Mouse (Mus musculus) ovary, postnatal 10 days (tissue): ENCODE measurements around the gene Kctd20.

Experiments used
- DNase-seq: peaks from one replicate; pipeline ENCODE4 v3.0.0; 2022; ENCODE audit warnings: low spot score

Kctd20 gene

GRCm38 (mm10) chr17:28951831-28952799 lies at the start of gene Kctd20:
TSS of gene Kctd20 (plus strand) at chr17:28951950.
- peak; percentile 89 for DNase-seq

DNA sequence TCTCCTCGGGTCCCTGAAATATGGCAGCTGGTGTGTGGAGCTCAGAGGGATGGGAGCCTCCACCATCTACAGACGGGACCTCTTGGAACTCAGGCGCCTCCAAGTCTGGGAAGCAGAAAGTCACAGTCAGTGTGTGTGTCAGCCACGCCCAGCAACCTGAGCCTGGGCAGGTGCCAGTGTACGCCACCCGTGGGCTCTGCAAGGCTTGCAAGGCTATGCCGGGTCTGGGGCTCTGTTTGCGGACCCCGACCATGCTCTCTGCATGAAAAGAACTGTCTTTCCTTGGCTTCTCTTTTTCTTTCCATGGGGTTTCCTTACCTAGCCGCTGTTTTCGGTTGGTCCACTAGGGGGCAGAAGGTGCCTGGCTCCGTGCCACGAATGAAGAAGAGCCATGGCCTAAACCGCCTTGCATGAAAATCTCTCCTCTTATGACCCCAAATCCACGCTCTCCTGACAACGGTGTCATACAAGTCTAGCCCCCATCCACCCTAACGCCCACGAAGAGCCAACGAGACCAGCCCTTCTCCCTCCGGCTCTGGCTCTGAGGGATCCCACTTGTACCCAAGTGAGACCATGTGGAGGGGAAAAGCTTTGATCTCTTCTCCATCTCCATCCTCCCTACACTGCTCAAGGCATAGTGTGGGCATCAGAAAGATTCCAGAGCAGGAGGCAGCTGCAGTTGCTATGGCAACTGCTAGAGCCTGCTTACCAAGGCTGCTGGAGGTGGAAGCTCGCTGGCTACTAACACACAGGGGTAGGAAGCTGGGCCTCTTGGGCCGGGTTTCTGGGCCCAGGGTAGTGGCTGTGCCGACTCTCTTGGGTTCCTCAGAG lies 47.0 kb upstream of the Kctd20 start:
- peak; percentile 44 for DNase-seq

DNA sequence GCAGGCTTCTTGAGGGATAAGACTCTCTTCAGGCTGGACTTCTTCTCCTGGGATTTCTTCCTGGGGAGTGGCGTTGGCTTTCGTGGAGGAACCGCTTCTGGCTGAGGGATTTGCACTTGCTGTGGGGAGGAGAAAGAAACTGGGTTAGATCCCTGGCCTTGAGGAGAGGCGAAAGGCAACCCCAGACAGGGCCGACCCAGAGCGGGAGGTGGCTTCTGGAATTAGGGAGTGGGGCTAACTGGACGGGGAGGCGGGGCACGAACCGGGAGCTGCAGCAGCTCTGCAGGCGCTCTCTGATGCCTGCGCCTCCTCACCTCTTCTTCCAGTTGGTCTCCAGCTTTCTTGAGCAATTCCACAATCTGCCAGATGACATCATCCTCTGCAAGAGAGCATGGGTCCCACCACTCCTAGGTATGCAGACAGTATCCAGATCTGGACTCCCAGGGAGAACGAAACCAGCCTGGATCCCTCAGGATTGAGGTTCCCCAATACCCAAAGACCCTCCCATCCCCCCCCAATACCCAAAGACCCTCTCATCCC lies 46.3 kb upstream of the Kctd20 start:
- no peak for DNase-seq

DNA sequence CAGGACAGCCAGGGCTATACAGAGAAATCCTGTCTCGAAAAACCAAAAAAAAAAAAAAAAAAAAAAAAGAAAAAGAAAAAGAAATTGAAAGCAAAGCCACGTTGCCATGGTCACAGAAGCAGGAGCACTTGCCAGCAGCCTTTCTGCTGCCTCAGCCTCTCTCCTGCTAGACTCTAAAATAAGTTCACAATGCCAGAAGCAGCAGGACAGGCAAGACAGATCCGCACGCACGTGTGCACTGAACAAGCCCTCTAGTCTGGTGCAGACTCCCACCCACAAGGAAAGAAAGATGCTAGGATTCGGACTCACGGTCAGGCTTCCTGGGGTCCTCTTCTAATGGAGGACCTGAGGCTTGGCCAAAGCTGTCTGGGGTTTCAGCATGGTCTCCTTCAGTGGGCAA lies 43.8 kb upstream of the Kctd20 start:
- no peak for DNase-seq

GRCm38 (mm10) chr17:28909252-28909941 lies 42.4 kb upstream of the Kctd20 start:
- no peak for DNase-seq

- DNase-seq, result no peak
These were observed 41.6 kb upstream of the Kctd20 start for GRCm38 (mm10) chr17:28910139-28910538.

DNA sequence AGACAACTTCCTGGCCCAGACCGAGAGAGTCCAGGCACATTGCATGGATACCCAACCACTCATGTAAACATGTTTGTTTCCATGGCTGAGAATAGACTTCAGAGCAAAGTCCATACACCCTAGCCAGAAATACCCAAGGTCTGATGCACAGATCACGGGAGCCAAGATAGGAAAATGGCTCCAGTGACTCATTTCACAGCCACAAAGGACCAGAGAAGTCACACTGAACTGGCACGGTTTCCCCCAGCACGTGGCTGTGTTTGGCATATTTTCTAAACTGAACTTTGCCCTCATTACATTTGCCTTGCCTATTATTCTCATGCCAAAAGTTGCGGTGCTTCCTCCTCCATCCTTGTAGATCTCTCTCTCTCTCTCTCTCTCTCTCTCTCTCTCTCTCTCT lies 38.5 kb upstream of the Kctd20 start:
- DNase-seq, result no peak

GRCm38 (mm10) chr17:28913940-28914339 lies 37.8 kb upstream of the Kctd20 start:
- no peak for DNase-seq

- no peak for DNase-seq
These were observed 36.6 kb upstream of the Kctd20 start, which contains the start of gene 4930539E08Rik for GRCm38 (mm10) chr17:28915060-28915628. TSS of gene 4930539E08Rik (minus strand) at chr17:28915324.

- no peak for DNase-seq
These were observed 35.2 kb upstream of the Kctd20 start for GRCm38 (mm10) chr17:28916520-28916919.

GRCm38 (mm10) chr17:28921086-28921485 lies 30.7 kb upstream of the Kctd20 start:
- DNase-seq, result no peak

- no peak for DNase-seq
These were observed 29.7 kb upstream of the Kctd20 start for GRCm38 (mm10) chr17:28922096-28922495.

- DNase-seq, result no peak
These were observed 26.7 kb upstream of the Kctd20 start for GRCm38 (mm10) chr17:28924957-28925595.

- peak; percentile 53 for DNase-seq
These were observed 25.4 kb upstream of the Kctd20 start for GRCm38 (mm10) chr17:28926380-28926779.

- no peak for DNase-seq
These were observed 24.7 kb upstream of the Kctd20 start for GRCm38 (mm10) chr17:28926866-28927635.

- DNase-seq, result no peak
These were observed 23.7 kb upstream of the Kctd20 start for GRCm38 (mm10) chr17:28928004-28928403.

GRCm38 (mm10) chr17:28929369-28929768 lies 22.4 kb upstream of the Kctd20 start:
- no peak for DNase-seq

DNA sequence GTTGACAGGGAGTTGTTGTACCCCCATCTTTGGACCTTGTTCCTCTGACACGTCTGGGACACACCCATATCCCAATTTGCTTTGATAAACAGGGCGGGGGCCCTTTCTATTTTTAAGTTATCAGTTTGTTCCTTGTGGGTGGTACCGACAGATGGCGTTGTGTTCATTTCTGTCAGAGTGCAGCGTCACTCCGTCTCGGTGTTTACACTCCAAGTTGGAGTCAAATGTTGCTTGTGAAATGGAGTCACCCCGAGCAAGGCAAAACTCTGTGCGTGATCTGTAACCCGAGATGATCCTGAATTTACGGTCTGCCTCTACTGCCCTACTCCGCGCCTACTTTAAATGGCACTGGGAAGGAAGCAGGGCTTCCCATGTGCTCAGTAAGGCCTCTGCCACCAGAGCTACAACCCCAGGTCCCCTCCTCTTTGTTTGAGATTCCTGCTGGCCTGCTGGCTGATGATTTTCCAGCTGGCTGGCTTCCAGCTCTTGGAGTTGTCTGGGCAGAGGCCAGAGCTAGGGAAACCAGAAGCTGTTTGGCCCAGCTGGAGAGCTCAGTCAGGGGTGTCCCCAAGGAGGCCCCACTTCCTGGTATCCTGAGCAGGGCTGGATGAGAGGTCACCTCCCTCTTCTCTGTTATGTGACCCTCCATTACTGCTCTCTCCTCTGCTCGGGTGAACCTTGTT lies 21.2 kb upstream of the Kctd20 start:
- DNase-seq, result peak; percentile 93

DNA sequence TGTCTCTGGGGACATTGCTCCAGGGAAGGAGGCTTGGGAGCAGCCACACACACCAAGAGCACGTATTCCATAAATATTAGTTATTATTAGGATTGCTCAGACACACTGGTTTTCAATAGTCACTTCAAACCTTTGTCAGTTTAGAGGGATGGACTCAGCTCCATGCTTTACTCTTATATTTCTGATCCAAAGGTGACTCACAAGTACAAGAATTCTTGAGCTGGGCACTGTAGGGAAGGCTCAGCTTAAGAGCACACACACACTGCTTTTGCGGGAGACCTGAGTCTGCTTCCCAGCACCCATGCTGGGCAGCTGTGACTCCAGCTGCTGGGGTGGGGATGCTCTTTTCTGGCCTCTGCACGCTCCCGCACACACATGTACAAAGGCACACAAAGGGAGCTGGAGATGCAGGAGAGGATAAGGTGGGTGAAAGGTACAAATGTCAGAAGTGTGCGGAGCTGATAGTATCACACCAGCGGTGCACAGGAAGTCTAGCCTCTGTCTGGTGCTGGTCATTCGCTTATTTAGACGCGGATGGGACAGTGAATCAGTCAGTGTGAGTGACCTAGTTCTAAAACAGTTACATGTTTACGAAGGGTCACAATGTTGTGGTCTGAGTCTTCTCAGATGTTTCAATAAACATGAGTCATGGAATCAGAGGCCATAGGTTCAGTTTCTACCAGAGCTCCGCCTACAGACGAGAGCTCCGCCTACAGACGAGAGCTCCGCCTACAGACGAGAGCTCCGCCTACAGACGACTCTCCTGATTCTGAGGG lies 20.1 kb upstream of the Kctd20 start:
- no peak for DNase-seq
